Mouse (Mus musculus) left cerebral cortex, postnatal 4 days (tissue): ENCODE results near the gene Olfr860. TPM values are rescaled to one million over a fixed set of nuclear protein-coding genes. Genes with fewer than 3 reads are reported as not detected.
"Not testable (repeated sequence)": the region's sequence is repeated elsewhere in the genome, so short reads cannot be mapped to it uniquely, and the experiment has no call there.

ENCODE experiments used
- DNase-seq: peaks from one replicate; pipeline ENCODE4 v3.0.0-alpha.2; 2022
- intact Hi-C: fragments of 180-260 bp; cut with DNase I; formaldehyde crosslinking; loops from one replicate; pipeline ENCODE4 v1.15.1; 2025
- total RNA-seq, 2 experiments: library from RNA; stranded (reverse); gene quantifications; 2 replicates each; pipeline ENCODE4 v1.2.3; 2021

Olfr860 gene
- not detected for total RNA-seq

DNA sequence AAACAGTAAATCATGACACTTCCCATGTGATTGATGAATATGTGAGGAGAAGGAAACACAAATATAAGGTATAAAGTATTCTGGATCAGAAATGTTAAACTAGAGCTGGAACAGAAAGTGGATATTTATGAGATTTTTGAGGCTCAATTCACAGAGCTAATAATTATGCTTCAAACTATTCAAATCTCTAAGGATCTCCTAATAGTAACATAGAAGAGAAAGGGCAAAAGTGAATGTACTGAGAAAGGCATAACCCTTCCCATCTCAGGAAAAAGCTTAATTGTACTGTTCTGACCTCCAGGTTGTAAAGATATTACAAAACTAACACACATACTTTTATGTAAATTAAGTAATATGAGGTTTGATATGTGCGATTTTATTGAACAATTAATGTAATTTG lies at the start of gene Olfr860:
Olfr860 (minus strand) TSS at position 101 of the 400 bp plus-strand sequence.
- DNase-seq = no peak
- intact Hi-C loops = no loop called here

GRCm38 (mm10) chr9:19887904-19888303 lies 38.4 kb upstream of the Olfr860 start, which contains the start of gene Olfr862:
Gene Olfr862 (minus strand): TSS chr9:19888004.
- DNase-seq = no peak
- intact Hi-C loops = no loop called here

DNA sequence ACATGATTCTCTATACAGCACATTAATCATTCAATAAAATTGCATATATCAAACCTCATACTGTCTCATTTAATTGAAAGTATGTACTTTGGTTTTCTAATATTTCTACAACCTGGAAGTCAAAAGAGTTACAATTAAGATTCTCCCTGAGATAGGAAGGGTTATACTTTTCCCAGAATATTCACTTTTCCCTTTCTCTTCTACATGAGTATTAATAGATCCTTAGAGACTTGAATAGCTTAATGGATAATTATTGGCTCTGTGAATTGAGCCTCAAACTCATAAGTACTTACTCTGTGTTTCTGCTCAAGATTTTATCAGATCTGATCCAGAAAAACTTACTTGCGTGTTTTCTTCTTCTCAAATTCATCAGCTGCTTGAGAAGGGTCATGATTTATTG lies 44.9 kb downstream of the Olfr860 start, which contains the start of gene Olfr859:
Olfr859 (plus strand) TSS at position 301 of the 400 bp plus-strand sequence.
- DNase-seq, intact Hi-C loops: not testable (repeated sequence)

GRCm38 (mm10) chr9:19803000-19803399 lies 46.5 kb downstream of the Olfr860 start:
- no peak for DNase-seq
- intact Hi-C loops = no loop called here

Other genes starting within 250 kb of the Olfr860 start
- gene Zfp317, start 227.6 kb downstream of the Olfr860 start, total RNA-seq = 10 to 100 TPM; 26.7 to 28.0 TPM
- gene Olfr857, start 140.3 kb downstream of the Olfr860 start, total RNA-seq = not detected
- gene Olfr58, start 69.5 kb downstream of the Olfr860 start, total RNA-seq = not detected
- not detected for gene Olfr859, start 44.8 kb downstream of the Olfr860 start, total RNA-seq
- gene Olfr862, start 38.3 kb upstream of the Olfr860 start, total RNA-seq = not detected
- gene Olfr77, start 67.1 kb upstream of the Olfr860 start, total RNA-seq = not detected
- not detected for gene Olfr866, start 178.3 kb upstream of the Olfr860 start, total RNA-seq
- not detected for gene Olfr867, start 207.8 kb upstream of the Olfr860 start, total RNA-seq
- gene Olfr868, start 248.9 kb upstream of the Olfr860 start, total RNA-seq = not detected